Mouse (Mus musculus) small intestine, adult 2 months (tissue): ENCODE data around the gene Ankrd11.

Experiments
- CTCF ChIP-seq: fragments of 200-500 bp; IDR thresholded peaks from 2 replicates; pipeline ENCODE4 v1.5.1; 2012; ENCODE audit warnings: low read depth, mild to moderate bottlenecking, control low read depth, inconsistent platforms, low read length, moderate library complexity, mixed read lengths; ENCODE audit not compliant: insufficient replicate concordance, insufficient read length; ENCODE audit errors: extremely low read depth
- POLR2A ChIP-seq: fragments of 200-500 bp; IDR thresholded peaks from 2 replicates; pipeline ENCODE4 v1.6.1; 2012; ENCODE audit warnings: low read depth, mild to moderate bottlenecking, control low read depth, inconsistent platforms, low read length, moderate library complexity

GRCm38 (mm10) chr8:123082993-123083392 lies 40.9 kb upstream of the Ankrd11 start:
- TF ChIP-seq CTCF (no peak), POLR2A (no peak)
